Mouse (Mus musculus) layer of hippocampus, adult 9-11 months (tissue): ENCODE measurements around the gene Hspbp1.

Experiments used
- DNase-seq: peaks from one replicate; pipeline ENCODE4 v3.0.0; 2022

The Hspbp1 gene

DNA sequence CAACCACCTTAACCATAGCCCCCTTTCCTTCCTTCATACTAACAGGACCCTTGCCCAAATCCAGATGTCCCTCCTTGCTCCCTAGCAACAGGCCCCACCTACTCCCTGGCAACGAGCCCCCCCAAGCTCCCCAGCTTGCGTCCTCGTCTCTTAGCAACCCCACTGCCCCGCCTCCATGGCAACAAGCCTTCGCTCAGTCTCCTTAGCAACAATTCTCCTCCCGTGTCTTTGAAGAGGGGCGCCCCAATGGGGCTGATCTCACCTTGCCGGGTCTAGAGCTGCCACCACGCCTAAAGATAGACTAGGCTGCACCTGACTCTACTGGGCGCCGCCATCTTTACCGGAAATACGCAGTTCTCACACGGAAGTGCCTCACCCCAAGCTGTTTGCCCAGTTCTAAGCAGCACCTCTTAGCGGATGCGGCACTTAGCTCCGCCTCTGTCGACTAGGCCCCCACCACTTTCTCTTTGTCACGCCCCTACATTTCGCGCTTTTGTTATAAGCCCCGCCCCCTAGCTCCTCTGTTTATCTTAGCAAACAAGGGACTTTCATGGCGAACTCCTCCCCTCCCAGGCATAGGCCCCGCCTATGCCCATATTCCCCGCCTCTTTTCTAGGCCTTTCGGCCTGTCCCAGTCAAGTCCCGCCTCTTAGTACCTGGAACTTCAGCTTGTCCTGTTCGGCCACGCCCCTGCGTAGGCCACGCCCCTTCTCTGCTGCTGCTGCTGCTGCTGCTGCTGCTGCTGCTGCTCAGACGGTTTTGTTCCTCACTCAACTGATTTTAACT lies at the start of gene Hspbp1:
Gene Hspbp1 (minus strand): TSS at position 437 of the 786 bp plus-strand sequence.
- DNase-seq, result peak; percentile 97

DNA sequence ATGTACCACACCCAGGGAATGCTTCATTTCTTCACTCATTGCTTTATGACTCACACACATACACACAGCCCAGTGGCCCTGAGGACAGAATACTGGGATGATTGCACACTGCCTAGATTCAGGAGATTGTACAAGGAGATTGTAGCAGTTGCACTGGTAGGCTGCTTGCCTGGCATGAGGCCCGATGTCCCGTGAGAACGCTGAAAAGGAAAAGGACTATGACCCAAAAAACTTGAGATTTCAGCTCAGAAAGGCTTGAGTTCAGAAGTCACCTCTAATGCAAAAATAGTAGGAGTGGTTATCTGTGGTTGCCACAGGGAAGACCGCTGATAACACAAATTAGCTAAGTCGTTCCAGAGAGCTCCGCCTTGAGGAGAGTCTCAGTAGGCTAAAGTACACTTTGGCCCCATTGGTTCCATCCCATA lies 48.1 kb upstream of the Hspbp1 start:
- DNase-seq, result no peak

DNA sequence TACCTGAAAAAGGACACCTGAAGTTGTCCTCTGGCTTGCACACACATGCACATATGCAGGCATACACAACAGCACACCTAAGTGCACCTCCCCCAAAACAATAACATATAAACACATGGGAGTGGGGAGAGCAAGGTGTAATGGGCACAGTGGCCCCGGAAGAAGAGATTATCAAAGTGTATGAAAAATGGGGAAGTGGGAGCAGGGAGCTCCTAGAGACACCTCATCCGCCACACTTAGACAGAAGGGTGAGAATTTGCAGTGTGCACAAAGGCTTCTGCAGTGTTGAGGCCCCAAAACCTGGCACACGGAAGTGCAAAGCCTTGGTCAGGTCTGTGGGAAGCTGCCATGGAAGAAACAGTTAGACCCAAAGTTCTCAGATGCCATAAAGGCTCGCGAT lies 46.2 kb upstream of the Hspbp1 start:
- DNase-seq, result no peak

DNA sequence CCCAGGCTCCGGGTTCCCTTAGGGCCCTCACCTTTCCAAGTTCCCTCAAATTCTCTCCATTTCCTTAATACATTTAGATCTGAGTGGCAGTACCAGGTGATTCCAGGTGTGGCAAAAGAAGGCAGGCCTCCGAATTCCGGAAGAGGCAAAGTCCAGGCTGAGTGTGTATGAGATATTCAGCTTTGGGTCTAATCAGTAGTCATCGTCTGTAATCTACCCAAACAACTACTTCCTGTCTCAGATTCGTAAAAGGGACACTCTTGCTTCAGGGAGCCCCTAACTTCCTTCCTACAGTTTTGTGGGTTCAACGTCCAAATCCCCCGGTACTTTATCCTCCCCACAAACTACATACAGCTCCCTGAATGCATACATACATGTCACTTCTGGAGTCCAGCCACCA lies 40.3 kb upstream of the Hspbp1 start, which contains the start of gene Tmem150b:
Gene Tmem150b (minus strand): TSS at position 81 of the 400 bp plus-strand sequence.
- DNase-seq, result no peak

DNA sequence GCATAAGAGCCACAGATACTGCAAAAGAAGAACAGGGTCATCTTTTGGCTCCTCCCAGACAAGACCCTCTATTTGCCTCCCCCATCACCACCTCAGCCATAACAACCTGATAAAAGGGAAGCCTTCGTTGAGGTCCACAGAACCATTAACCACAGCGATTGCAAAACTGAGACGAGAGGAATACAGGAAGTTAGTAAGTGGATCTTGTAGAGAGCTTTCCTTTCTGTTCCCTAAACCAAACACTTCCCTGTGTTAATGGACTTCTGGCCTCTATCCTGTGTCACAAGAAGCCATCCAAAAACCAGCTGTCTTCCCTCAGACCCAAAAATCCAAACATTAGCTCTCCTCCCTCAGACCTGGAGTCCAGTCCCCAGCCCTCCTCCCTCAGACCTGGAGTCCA lies 39.5 kb upstream of the Hspbp1 start:
- DNase-seq, result no peak

DNA sequence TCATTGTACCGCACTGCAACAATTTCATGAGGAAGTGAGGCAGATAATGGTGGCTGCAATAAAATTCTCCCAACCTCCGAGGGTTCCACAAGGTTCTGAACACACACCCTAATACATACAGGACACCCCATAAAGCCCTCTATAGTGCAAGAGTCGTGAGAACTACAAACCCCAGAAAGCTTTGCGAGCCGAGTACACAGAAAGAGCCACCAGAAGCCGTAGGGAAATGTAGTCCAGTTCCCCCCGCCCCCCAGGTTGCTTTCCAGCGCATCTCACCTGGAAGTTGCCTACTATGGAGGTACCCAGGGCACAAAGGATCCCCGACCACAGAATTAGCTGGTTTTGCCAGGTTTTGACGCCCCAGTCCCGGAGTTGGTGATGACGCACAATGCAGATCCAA lies 38.6 kb upstream of the Hspbp1 start:
- DNase-seq, result peak; percentile 64

DNA sequence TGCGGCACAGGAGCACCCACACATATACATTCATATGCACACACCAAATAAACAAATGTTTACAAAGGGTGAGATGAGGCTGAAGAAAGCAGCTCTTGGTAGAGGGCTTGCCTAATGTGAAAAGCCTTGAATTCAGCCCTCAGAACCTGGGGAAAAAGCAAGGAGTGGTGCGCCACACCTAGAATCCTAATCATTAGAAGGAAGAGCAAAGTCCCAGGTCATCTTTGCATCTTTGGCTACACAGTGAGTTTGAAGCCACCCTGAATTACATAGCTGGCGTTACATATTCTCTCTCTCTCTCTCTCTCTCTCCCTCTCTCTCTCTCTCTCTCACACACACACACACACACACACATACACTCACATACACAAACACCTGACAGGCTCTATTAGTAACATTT lies 34.4 kb upstream of the Hspbp1 start:
- no peak for DNase-seq

DNA sequence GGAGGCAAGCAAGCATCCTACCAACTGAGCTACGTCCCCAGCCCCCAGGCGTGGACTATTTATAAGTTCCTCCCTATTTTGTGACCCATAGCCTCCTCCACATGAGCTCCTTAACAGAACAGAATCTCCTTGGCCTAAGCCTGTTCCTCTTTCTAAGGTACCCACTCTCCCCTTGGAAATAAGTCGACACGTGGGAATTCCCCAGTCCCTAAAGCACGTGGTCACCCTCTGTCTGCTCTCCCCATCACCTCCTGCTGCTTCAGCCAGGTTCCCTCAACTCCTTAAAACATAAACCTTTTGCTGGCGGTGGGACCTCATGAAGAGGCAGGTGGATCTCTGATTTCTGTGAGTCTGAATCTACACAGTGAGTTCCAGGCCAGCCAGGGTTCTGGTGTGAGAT lies 32.1 kb upstream of the Hspbp1 start:
- no peak for DNase-seq

DNA sequence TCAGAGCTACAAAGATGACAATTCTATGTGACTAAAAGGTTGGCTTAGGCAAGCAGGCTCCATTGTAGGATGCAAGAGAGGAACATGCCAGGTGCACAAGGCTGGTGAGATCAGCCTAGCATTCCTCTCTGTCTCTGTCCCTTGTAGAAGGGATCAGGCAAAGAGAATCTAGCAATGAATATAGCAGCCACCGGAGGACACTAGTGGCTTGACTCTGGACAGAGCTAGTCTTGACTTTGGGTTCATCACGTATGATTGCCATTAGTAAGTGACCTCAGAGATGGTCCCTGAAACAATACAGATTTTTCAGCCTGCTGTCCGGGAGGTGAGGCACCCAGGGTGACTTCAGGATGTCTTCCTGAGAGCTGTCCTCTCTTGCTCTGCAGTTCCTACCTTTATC lies 27.7 kb upstream of the Hspbp1 start:
- no peak for DNase-seq

DNA sequence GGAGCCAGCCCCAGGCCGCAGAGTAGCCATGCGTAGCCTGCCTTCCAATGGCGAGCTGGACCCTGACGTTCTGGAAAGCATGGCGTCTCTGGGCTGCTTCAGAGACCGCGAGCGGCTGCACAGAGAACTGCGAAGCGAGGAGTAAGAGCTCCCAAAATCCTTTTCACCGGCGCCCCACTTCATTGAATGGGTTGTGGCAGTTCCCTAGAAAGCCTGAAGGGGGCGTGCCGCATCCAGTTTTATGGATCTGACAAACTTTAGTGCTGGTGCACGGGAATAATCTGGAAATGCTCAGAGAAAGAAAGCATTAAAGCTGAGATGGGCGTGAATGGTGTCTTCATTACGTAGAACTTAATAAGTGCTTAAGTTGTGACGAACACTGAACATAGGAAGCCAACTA lies 20.2 kb upstream of the Hspbp1 start:
- DNase-seq, result no peak

DNA sequence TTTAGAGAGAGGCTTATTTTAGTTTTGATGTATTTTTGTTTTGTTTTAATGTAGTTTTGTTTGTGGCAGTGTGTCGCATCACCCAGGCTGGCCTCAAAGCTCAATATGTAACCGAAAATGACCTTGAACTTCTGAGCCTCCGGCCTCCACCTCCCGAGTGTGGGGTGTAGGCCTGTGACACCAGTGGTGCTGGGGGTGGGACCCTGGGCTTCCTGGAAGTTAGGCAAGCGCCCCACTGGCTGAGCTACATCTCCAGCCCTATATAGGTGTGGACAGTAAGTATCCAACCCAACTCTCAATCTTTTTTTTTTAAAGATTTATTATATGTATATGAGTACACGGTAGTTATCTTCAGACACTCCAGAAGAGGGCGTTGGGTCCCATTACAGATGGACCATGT lies 18.3 kb upstream of the Hspbp1 start:
- no peak for DNase-seq

DNA sequence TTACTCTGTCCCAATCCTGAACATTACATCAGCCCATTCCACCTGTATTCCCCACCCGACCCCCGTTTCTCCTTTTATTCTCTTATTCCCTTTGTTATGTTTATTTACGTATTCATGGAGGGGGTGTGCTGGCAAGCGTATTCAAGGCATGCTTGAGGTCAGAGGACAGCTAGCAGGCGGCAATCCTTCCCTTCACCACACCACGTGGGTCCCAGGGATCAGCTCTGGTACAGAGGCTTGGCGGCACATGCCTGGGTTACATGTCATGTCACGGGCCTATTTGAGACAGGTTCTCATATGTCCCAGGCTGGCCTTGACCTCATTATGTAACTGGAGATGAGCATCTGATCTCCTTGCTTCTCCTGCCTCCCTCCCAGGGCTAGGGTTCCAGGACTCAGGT lies 17.5 kb upstream of the Hspbp1 start:
- no peak for DNase-seq

DNA sequence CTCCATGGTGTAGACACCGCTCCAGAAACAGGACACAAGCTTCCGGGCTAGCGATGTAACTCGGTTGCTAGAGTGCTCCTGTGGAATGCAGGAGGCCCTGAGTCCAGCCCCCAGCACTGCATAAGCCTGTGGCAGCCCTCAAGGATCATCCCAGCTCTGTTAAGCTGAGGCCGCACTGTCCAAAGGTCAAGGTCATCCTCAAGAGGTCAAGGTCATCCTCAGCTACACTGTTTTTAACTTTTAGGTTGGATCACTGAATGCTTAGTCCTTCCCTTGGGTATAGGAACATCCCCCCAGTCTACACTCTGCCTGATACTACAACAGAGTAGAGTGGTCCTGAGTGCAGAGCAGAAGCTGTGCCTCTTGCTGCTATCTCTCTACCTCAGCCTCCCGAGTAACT lies 8.1 kb upstream of the Hspbp1 start:
- no peak for DNase-seq

DNA sequence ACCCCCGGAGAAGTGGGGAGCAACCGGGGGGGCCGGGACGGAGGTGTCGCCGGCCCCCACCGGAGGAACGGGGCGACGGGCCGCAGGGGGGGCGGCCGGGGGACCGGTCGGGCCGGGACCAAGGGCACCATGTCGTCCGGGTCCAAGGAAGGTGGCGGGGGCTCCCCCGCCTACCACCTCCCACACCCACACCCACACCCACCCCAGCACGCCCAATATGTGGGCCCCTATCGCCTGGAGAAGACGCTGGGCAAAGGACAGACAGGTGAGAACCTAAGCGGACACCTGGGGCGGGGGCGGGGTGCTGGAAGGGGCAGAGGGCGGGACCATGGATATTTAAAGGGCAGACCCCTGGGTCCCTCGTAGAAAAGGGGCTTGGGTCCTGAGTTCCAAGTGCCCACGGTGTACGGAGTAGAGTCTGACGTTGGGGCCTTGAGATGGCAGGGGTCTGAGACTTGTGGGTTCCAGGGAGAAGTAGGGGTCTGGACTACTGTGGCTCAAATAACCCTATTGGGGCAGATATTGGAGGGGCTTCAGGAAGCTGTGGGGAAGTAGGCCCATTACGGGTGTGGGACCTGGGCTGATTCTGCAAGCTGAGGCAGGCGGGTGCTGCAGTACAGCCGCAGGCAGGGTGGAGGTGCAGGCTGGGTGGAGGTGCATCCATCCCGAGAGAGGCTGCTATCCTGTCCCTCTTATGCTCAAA lies 6.2 kb upstream of the Hspbp1 start:
- DNase-seq, result no peak

DNA sequence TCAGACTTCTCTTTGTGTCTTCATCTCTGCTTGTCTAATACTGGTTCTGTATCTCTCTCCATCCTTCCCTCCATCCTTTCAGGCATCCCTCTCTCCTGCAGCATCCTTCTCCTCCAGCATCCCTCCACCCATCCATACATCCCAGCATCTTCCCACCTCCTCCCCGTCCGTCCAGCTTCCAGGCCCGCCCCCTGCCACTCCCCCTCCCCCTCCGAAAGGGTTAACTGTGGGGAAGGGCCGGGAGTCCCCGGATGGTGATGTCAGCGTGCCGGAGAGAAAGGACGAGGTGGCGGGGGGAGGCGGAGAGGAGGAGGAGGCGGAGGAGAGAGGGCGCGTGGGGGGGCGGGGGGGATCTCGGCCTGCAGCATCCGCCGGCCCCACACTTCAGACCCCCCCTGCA lies 5.5 kb upstream of the Hspbp1 start, which contains the start of gene Brsk1:
Gene Brsk1 (plus strand): TSS at position 218 of the 400 bp plus-strand sequence.
- peak; percentile 86 for DNase-seq

DNA sequence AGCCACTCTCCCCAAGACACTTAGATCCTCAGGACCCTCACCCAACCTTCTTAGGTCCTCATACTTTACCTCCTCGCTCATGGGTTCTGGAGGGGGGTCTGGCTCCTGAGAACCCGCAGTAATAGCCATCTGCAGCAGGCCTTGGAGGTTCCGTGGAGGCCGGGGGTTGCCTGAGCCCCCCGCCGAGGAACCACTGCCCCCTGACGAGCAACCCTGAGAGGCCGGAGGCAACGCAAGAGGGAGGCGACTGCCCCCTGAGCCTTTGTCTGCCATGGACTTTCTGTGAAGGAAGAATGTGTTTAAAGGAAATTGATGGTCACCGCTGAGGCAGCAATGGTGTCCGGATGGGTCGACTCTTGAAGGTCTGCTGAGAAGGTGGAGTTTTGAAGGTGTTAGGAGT lies 665 bp downstream of the Hspbp1 start:
- DNase-seq, result no peak

DNA sequence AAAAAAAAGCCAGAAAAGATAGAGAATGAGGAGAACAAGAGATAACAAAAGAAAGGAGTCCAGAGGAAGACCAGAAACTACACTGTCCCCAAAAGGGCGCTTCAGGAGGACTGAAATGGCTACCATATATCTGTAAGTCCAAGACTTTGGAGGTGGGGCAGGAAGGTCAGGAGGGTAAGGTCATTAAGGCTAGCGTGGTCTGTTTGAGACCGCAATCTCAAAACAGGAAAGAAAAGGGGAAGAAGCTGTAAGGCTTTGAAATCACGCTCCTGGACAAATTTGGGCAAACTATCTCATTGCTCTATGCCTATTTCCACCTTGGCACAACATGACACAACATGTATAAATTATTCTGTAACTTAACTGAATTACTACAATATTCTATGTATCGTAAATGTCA lies 1.6 kb downstream of the Hspbp1 start:
- no peak for DNase-seq

DNA sequence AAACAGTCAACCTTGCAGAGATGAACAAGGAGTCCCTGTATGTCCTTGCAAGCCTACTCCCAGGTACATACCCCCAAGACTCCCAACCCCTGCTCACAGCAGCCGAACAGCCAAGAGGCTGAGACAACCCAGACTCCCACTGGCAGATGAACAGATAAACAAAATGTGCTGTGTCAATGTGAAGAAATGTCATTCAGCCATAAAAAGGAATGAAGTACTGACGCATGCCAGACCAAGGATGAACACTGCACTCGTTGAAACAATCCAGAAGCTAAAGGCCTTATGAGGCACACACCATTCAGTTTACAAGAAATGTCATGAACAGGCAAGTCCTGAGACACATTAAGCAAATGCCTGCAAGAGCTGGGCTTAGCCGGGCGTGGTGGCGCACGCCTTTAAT lies 9.7 kb downstream of the Hspbp1 start:
- DNase-seq, result no peak

DNA sequence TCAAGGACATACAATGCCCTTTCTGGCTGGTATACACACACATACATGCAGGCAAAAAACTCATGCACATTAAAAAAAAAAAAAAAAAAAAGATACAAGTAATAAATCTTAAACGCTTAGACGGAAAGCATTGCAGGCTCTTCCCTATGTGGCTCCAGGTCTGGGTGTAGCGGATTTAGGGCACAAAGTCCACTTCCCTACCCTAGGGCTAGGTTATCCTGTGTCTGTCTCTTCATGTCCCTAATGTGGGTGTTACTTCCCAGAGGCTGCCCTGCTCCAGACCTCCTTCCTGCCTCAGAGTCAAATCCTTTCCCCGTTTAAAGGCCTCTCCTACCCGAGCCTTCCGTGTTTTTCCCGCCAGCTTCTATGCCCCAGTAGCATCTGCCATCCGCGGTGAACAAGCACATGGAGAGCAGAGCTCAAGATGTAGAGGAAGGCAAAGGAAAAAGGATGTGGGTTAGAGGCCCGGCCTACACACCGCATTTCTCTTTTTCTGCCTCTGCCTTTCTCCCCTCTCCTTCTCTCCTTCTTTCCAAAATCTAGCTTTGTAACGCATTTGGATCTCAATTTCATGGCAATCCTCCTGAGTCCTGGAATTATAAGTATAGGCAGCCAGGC lies 10.6 kb downstream of the Hspbp1 start:
- no peak for DNase-seq

DNA sequence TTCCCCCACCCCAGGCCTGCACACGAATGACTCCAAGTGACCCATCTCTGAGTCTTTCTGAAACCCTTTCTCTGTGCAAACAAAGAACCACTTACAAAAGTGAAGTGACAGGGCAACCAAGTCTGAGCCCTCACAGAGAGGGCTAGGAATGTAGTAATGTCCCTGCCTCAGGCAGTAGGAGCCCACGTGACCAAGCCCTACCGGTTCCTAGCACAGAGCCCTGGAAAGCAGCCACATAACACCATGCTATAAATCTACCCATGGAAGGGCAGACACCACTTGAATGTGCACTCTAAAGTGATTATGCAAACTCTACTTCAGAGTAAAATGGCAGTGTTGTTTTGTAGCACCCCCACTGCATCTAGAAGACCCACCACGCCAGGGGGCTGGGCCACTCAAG lies 12.9 kb downstream of the Hspbp1 start:
- DNase-seq, result no peak

DNA sequence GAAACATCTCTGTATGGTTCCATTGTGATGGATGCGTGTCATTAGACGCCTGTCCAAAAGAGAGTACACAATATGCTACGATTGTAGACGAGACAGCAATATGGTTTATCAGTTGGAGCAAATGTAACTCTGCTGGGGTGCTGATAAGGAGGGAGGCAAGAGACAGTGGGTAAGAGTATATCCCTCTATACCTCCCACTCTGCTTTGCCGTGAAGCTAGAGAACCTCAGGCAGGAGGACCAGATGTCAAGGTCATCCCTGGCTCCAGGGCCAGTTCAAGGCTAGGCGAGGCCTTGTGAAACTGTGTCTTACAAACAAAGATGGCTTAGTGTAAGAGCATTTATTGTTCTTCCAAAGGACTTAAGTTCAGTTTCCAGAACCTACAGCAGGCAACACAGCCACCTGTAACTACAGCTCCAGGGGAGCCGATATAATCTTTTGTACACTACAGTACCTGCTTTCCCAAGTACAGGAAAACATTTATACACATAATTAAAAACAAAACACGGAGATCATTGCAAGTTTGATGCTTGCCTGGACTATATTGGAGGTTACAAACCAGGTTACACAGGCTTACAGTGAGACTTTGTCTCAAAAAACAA lies 14.1 kb downstream of the Hspbp1 start:
- DNase-seq, result no peak

DNA sequence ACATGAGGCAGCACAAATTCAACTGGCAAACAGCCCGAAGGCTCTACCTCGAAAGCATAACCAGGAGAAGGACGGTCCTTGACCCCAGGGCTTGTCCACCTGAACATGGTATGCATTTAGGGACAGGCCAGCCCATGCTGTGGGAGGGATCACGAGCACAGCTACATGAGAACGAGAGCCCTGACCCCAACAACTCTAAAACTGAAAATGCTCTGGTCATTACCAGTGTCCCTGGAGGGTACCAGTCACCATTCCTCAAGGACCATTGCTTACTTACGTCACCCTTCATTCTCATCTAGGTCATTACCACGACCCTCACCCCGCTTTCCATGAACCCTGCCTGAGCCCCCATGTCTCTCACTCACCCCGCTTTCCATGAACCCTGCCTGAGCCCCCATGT lies 15.7 kb downstream of the Hspbp1 start:
- no peak for DNase-seq

DNA sequence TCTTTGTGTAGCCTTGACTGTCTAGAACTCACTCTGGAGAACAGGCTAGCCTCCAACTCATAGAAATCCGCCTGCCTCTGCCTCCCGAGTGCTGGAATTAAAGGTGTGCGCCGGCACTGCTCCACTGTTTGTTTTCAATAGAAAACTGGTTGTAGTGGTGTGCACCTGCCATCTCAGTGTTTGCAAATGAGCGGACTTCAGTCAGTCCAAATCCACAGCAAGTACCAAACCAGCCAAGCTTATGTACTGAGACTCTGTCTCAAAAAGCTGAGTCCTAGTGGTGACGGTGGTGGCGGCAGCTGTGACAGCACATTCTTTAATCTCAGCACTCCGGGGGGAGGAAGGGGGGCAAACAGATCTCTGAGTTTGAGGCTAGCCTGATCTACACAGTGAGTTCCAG lies 16.4 kb downstream of the Hspbp1 start:
- no peak for DNase-seq

DNA sequence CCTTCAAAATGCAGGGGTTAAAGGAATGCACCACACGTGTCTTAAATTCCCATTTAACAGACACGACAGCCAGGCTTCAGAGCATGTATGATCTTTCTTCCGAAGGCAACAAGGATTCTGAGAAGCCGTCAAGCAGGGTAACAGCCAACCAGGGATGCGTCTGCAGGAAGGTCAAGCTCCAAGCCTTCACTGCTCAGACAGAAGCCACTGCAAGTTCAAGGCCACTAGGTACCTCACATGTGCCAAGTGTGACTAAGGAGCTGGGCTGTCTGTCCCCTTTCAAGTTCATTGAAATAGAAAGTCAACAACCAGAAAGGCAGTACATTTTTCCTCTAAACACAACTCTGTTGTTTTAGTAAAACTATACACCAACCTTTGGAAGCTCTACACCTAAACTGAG lies 18.0 kb downstream of the Hspbp1 start:
- DNase-seq, result no peak
